Comparison of ENCODE assay signal across 31 mouse cellular contexts in genomic region chr6:39021909-39022308, GRCm38 (mm10).
DNase-seq lines count a peak whose midpoint lies in the region; ATAC-seq and TF ChIP-seq lines count a peak whose summit lies in the region.
"Had no signal": no experiment of that assay in that cellular context is flagged by ENCODE, and none has a peak within 500 bp of the region (broad histone marks: within the 10 kb centered on the region; RNA-seq: fewer than 3 reads in every experiment).

No protein-coding gene starts in this region.

- H3K27me3 ChIP-seq in liver, embryonic 11.5 days (replicated peaks; ENCODE audit: control insufficient read depth, insufficient read depth, low read length), result no peaks in the 10 kb centered on the region
- H3K27me3 ChIP-seq in liver, embryonic 12.5 days (replicated peaks), result no peaks in the 10 kb centered on the region
- H3K27me3 ChIP-seq in liver, postnatal 0 days (ENCODE audit: insufficient read depth, low read length), result no peaks in the 10 kb centered on the region
- H3K27me3 ChIP-seq in stomach, embryonic 16.5 days (ENCODE audit: control insufficient read depth, insufficient read depth, low read length), result no peaks in the 10 kb centered on the region
- H3K27me3 ChIP-seq: embryonic facial prominence, embryonic 12.5 days; forebrain, embryonic 15.5 days; heart, embryonic 13.5 days had no signal

- no peak for TF ChIP-seq CTCF in liver, postnatal 0 days (IDR thresholded peaks at IDR 0.05; ENCODE audit: low read depth)

- H3K27ac ChIP-seq in liver, embryonic 11.5 days (ENCODE audit: low read depth, low read length), result peak overlapping the region; percentile 66
- 0 out of 2 replicates have a peak overlapping the region, but pooled peaks have one; percentile 12 for H3K27ac ChIP-seq in liver, embryonic 12.5 days
- no peak overlapping the region for H3K27ac ChIP-seq in liver, postnatal 0 days (ENCODE audit: low read depth)
- peak overlapping the region; percentile 11 for H3K27ac ChIP-seq in stomach, embryonic 16.5 days (ENCODE audit: low read length)
- H3K27ac ChIP-seq: embryonic facial prominence, embryonic 12.5 days; forebrain, embryonic 10.5 days; forebrain, embryonic 15.5 days; heart, embryonic 13.5 days had no signal

- no peak for DNase-seq in liver, embryonic 11.5 days (ENCODE audit: low spot score)
- DNase-seq in liver, result no peak
- no peak for DNase-seq in liver, postnatal 0 days
- DNase-seq in c-Kit-positive CD71-positive TER-119-positive erythroid progenitor cells, embryonic 14.5 days (ENCODE audit: low spot score), result no peak
- no peak for DNase-seq in kidney, adult 9 months
- DNase-seq: adrenal gland, adult 8-10 months; cerebellum, adult 11 months; cerebellum, adult 9-10 months; embryo, embryonic 11 days; gastrocnemius, postnatal 36 days; heart, adult 18-20 months; heart, postnatal 10 days; kidney, adult 8-10 months; kidney, postnatal 10 days; layer of hippocampus, postnatal 36 days; lung, postnatal 4 days; midbrain, embryonic 14.5 days; right cerebral cortex, adult 18-20 months; spleen, adult 18-20 months; thymus, adult 2 months; thymus, postnatal 4 days had no signal

- H3K36me3 ChIP-seq in liver, embryonic 11.5 days (ENCODE audit: control insufficient read depth, insufficient read depth, low read length), result no peaks in the 10 kb centered on the region
- no peaks in the 10 kb centered on the region for H3K36me3 ChIP-seq in liver, embryonic 12.5 days
- H3K36me3 ChIP-seq in liver, postnatal 0 days (replicated peaks; ENCODE audit: insufficient read depth, low read length), result no peaks in the 10 kb centered on the region
- no peaks in the 10 kb centered on the region for H3K36me3 ChIP-seq in stomach, embryonic 16.5 days (ENCODE audit: control insufficient read depth, insufficient read depth, low read length)
- H3K36me3 ChIP-seq: embryonic facial prominence, embryonic 12.5 days; forebrain, embryonic 10.5 days; forebrain, embryonic 15.5 days; heart, embryonic 13.5 days had no signal

- H3K9ac ChIP-seq in liver, embryonic 11.5 days (ENCODE audit: low read depth, low read length), result no peak overlapping the region
- H3K9ac ChIP-seq in liver, embryonic 12.5 days, result peak overlapping the region; percentile 12; the same call in 1 of the 2 replicates
- no peak overlapping the region for H3K9ac ChIP-seq in liver, postnatal 0 days (replicated peaks)
- no peak overlapping the region for H3K9ac ChIP-seq in stomach, embryonic 16.5 days (ENCODE audit: low read length)
- H3K9ac ChIP-seq: embryonic facial prominence, embryonic 12.5 days; forebrain, embryonic 15.5 days; heart, embryonic 13.5 days had no signal

- 0 out of 2 replicates have a peak overlapping the region, but pooled peaks have one; percentile 9 for H3K4me2 ChIP-seq in liver, embryonic 11.5 days
- no peak overlapping the region for H3K4me2 ChIP-seq in liver, embryonic 12.5 days
- H3K4me2 ChIP-seq in liver, postnatal 0 days (ENCODE audit: low read depth, low read length), result no peak overlapping the region
- H3K4me2 ChIP-seq in stomach, embryonic 16.5 days (ENCODE audit: low read depth, low read length), result no peak overlapping the region
- H3K4me2 ChIP-seq: embryonic facial prominence, embryonic 12.5 days; forebrain, embryonic 15.5 days; heart, embryonic 13.5 days had no signal

- WGBS in liver, embryonic 11.5 days, result 33% methylated on average over 1 of the region's 1 CpGs
- WGBS in liver, embryonic 12.5 days (ENCODE audit: insufficient replicate concordance), result 6% methylated on average over 1 of the region's 1 CpGs
- WGBS in liver, postnatal 0 days (ENCODE audit: insufficient replicate concordance), result 44% methylated on average over 1 of the region's 1 CpGs
- WGBS in stomach, embryonic 16.5 days, result 59% methylated on average over 1 of the region's 1 CpGs

- peaks cover 14% of the 10 kb centered on the region for H3K4me1 ChIP-seq in liver, embryonic 11.5 days (replicated peaks; ENCODE audit: control insufficient read depth, insufficient read depth, low read length)
- H3K4me1 ChIP-seq in liver, embryonic 12.5 days, result peaks cover 13% of the 10 kb centered on the region
- peaks cover 7% of the 10 kb centered on the region; the same call in 1 of the 2 replicates for H3K4me1 ChIP-seq in liver, postnatal 0 days (ENCODE audit: insufficient read depth)
- H3K4me1 ChIP-seq in stomach, embryonic 16.5 days (ENCODE audit: control insufficient read depth, insufficient read depth, low read length), result no peaks in the 10 kb centered on the region
- H3K4me1 ChIP-seq: embryonic facial prominence, embryonic 12.5 days had no signal

- H3K9me3 ChIP-seq in liver, embryonic 11.5 days (ENCODE audit: control insufficient read depth, low read length), result no peaks in the 10 kb centered on the region
- H3K9me3 ChIP-seq in liver, embryonic 12.5 days (replicated peaks), result no peaks in the 10 kb centered on the region
- H3K9me3 ChIP-seq in liver, postnatal 0 days (ENCODE audit: low read length), result no peaks in the 10 kb centered on the region
- H3K9me3 ChIP-seq in stomach, embryonic 16.5 days (replicated peaks; ENCODE audit: control insufficient read depth, low read length), result 0 out of 2 replicates have a peak, but pooled peaks cover 3% of the 10 kb centered on the region
- H3K9me3 ChIP-seq: embryonic facial prominence, embryonic 12.5 days; forebrain, embryonic 15.5 days had no signal

- ATAC-seq in liver, embryonic 11.5 days (replicated peaks; ENCODE audit: low FRiP score), result peak; percentile 68
- ATAC-seq in liver, embryonic 12.5 days, result peak; percentile 64; the same call in 1 of the 2 replicates
- 0 out of 2 replicates have a peak, but pooled peaks have one; percentile 7 for ATAC-seq in liver, postnatal 0 days
- ATAC-seq in stomach, embryonic 16.5 days (ENCODE audit: insufficient read depth, low FRiP score), result peak; percentile 40; the same call in 1 of the 2 replicates
- ATAC-seq in erythroid progenitor cell, adult 5-6 weeks (replicated peaks; ENCODE audit: low FRiP score, poor library complexity, severe bottlenecking), result no peak
- ATAC-seq: CD4-positive, CD25-positive, alpha-beta regulatory T cell, adult 4 months; forebrain, embryonic 15.5 days; intestine, embryonic 16.5 days; lung, postnatal 0 days had no signal

- no peak overlapping the region for H3K4me3 ChIP-seq in liver, embryonic 11.5 days (ENCODE audit: low read depth, low read length)
- no peak overlapping the region for H3K4me3 ChIP-seq in liver, embryonic 12.5 days
- no peak overlapping the region for H3K4me3 ChIP-seq in liver, postnatal 0 days (ENCODE audit: low read depth, low read length)
- no peak overlapping the region for H3K4me3 ChIP-seq in stomach, embryonic 16.5 days (replicated peaks; ENCODE audit: low read length)
- H3K4me3 ChIP-seq: embryonic facial prominence, embryonic 12.5 days; forebrain, embryonic 10.5 days; forebrain, embryonic 15.5 days; heart, embryonic 13.5 days had no signal

- TF ChIP-seq EP300 in liver, postnatal 0 days (IDR thresholded peaks at IDR 0.05; ENCODE audit: low read depth), result no peak
